Mouse (Mus musculus) erythroblast, embryonic 14.5 days (primary cell): ENCODE measurements around the gene Tifa.

Source experiments
- GATA1 ChIP-seq: IDR thresholded peaks from 2 replicates; pipeline ENCODE4 v1.6.1; 2012; ENCODE audit warnings: low read length, inconsistent platforms, mixed read lengths
- TAL1 ChIP-seq: IDR thresholded peaks from 3 replicates; pipeline ENCODE4 v1.6.1; 2012; ENCODE audit warnings: low read length, inconsistent platforms, mixed read lengths

- TF ChIP-seq TAL1: no peak
- TF ChIP-seq GATA1: no peak
Measured at GRCm38 (mm10) chr3:127749266-127749665, 40.3 kb upstream of the Tifa start.
